Mouse (Mus musculus) liver, embryonic 16.5 days (tissue): ENCODE data around the gene Narfl. TPM values are rescaled to one million over a fixed set of nuclear protein-coding genes. Genes with fewer than 3 reads are reported as not detected.
"Not testable (repeated sequence)": the region's sequence is repeated elsewhere in the genome, so short reads cannot be mapped to it uniquely, and the experiment has no call there.

ENCODE experiments used
- ATAC-seq: fragments of 200-750 bp; cut with Nextera tagmentation; 2 replicates; pipeline ENCODE4 v1.8.0; 2017; ENCODE audit warnings: low read depth, mild to moderate bottlenecking, moderate number of reproducible peaks, moderate library complexity
- H3K27ac ChIP-seq: fragments of 300-500 bp; sonication (generic); 2 replicates; pipeline ENCODE4 v1.5.1; 2014; ENCODE audit warnings: mild to moderate bottlenecking, low read length
- H3K27me3 ChIP-seq: fragments of 300-500 bp; sonication (generic); 2 replicates; pipeline ENCODE4 v1.6.1; 2014; ENCODE audit warnings: low read depth, low read length, mixed read lengths; ENCODE audit not compliant: control insufficient read depth, insufficient read depth
- H3K36me3 ChIP-seq: fragments of 300-500 bp; sonication (generic); 2 replicates; pipeline ENCODE4 v1.6.1; 2014; ENCODE audit warnings: mild to moderate bottlenecking; ENCODE audit not compliant: control insufficient read depth, insufficient read depth
- H3K4me1 ChIP-seq: fragments of 300-500 bp; sonication (generic); 2 replicates; pipeline ENCODE4 v1.6.1; 2014; ENCODE audit warnings: low read depth, low read length, mixed read lengths; ENCODE audit not compliant: control insufficient read depth
- H3K4me2 ChIP-seq: fragments of 300-500 bp; sonication (generic); 2 replicates; pipeline ENCODE4 v1.6.1; 2014; ENCODE audit warnings: low read depth, low read length, mixed read lengths
- H3K4me3 ChIP-seq: fragments of 300-500 bp; sonication (generic); 2 replicates; pipeline ENCODE4 v1.5.1; 2014; ENCODE audit warnings: low read depth, mild to moderate bottlenecking, low read length
- H3K9ac ChIP-seq: fragments of 300-500 bp; sonication (generic); 2 replicates; pipeline ENCODE4 v1.6.1; 2014; ENCODE audit warnings: low read depth, low read length
- H3K9me3 ChIP-seq: fragments of 300-500 bp; sonication (generic); replicated peaks from 2 replicates; pipeline ENCODE4 v1.6.1; 2016; ENCODE audit warnings: low read length; ENCODE audit not compliant: control insufficient read depth
- WGBS: fragments of 180-500 bp; shearing (Covaris S2); extraction: QIAGEN DNeasy Blood & Tissue Kit; methylation state at CpG from one replicate; pipeline ENCODE4 v1.1.7; 2014; ENCODE audit not compliant: insufficient replicate concordance; 5-methylcytosine and 5-hydroxymethylcytosine counted together
- polyA plus RNA-seq: library from polyadenylated mRNA; unstranded; fragments of >200 nt; fragmentation: Nextera tagmentation; extraction: Ambion mirVana; gene quantifications from 2 replicates; pipeline ENCODE4 v1.2.1, GENCODE M21; 2015

Narfl gene
- polyA plus RNA-seq, 1 experiment from 2014 or later, result 13.8 TPM

GRCm38 (mm10) chr17:25807452-25807851, 33.9 kb downstream of the Narfl start:
- 29% methylated on average over 2 of the region's 2 CpGs for WGBS
- H3K27me3 ChIP-seq, result peaks cover 49% of the 10 kb centered on the region
- not testable (repeated sequence) for H3K36me3 ChIP-seq, H3K9me3 ChIP-seq, H3K27ac ChIP-seq, H3K9ac ChIP-seq, H3K4me1 ChIP-seq, H3K4me2 ChIP-seq, H3K4me3 ChIP-seq, ATAC-seq

- no peak overlapping the region for H3K9ac ChIP-seq
- H3K27ac ChIP-seq, result no peak overlapping the region
- peaks cover 9% of the 10 kb centered on the region for H3K4me1 ChIP-seq
- H3K9me3 ChIP-seq, result no peaks in the 10 kb centered on the region
- no peak for ATAC-seq
- WGBS, result 33% methylated on average over 5 of the region's 5 CpGs
- no peak overlapping the region for H3K4me3 ChIP-seq
- H3K4me2 ChIP-seq, result no peak overlapping the region
- no peaks in the 10 kb centered on the region for H3K36me3 ChIP-seq
- peaks cover 50% of the 10 kb centered on the region for H3K27me3 ChIP-seq
These were observed 34.5 kb downstream of the Narfl start for GRCm38 (mm10) chr17:25808028-25808427.

GRCm38 (mm10) chr17:25808789-25809605, 35.4 kb downstream of the Narfl start, which contains the start of gene Fbxl16:
Gene Fbxl16, plus strand, starts transcription at chr17:25809085.
- peak within 1 kb of the TSS; percentile 67 for H3K4me2 ChIP-seq
- H3K36me3 ChIP-seq, result no peaks in the 10 kb centered on the region
- no peak within 1 kb of the TSS for H3K27ac ChIP-seq
- peaks cover 55% of the 10 kb centered on the region for H3K27me3 ChIP-seq
- no peaks in the 10 kb centered on the region for H3K9me3 ChIP-seq
- under 1% methylated on average over 91 of the region's 100 CpGs for WGBS
- H3K9ac ChIP-seq, result peak within 1 kb of the TSS; percentile 8; the same call in 1 of the 2 replicates
- H3K4me3 ChIP-seq, result peak within 1 kb of the TSS; percentile 56
- peak; percentile 66; the same call in 1 of the 2 replicates for ATAC-seq
- peaks cover 9% of the 10 kb centered on the region for H3K4me1 ChIP-seq

- Histone ChIP-seq H3K4me1 (peaks cover 9% of the 10 kb centered on the region), H3K4me3 (peak overlapping the region; percentile 56), H3K36me3 (no peaks in the 10 kb centered on the region), H3K9ac (no peak overlapping the region), H3K9me3 (no peaks in the 10 kb centered on the region), H3K27ac (no peak overlapping the region), H3K27me3 (peaks cover 55% of the 10 kb centered on the region), H3K4me2 (peak overlapping the region; percentile 67)
- ATAC-seq, result no peak
- 10% methylated on average over 25 of the region's 25 CpGs for WGBS
These were observed 36.2 kb downstream of the Narfl start for GRCm38 (mm10) chr17:25809606-25810340.

- Histone ChIP-seq H3K27me3 (peaks cover 55% of the 10 kb centered on the region), H3K9ac (no peak overlapping the region), H3K4me1 (peaks cover 9% of the 10 kb centered on the region), H3K4me3 (no peak overlapping the region), H3K9me3 (no peaks in the 10 kb centered on the region), H3K36me3 (no peaks in the 10 kb centered on the region), H3K27ac (no peak overlapping the region), H3K4me2 (no peak overlapping the region)
- WGBS, result 63% methylated on average over 4 of the region's 4 CpGs
- ATAC-seq, result no peak
These were observed 37.3 kb downstream of the Narfl start for GRCm38 (mm10) chr17:25810890-25811289.

- Histone ChIP-seq H3K4me1 (peaks cover 9% of the 10 kb centered on the region), H3K36me3 (no peaks in the 10 kb centered on the region), H3K9me3 (no peaks in the 10 kb centered on the region), H3K27me3 (peaks cover 58% of the 10 kb centered on the region), H3K4me2 (no peak overlapping the region), H3K27ac (no peak overlapping the region), H3K4me3 (no peak overlapping the region), H3K9ac (no peak overlapping the region)
- 0 out of 2 replicates have a peak, but pooled peaks have one; percentile 13 for ATAC-seq
- 2% methylated on average over 20 of the region's 20 CpGs for WGBS
These were observed 39.9 kb downstream of the Narfl start for GRCm38 (mm10) chr17:25813471-25813870.

GRCm38 (mm10) chr17:25817662-25818061, 44.1 kb downstream of the Narfl start:
- H3K36me3 ChIP-seq, result no peaks in the 10 kb centered on the region
- H3K9me3 ChIP-seq, result no peaks in the 10 kb centered on the region
- peaks cover 5% of the 10 kb centered on the region for H3K4me1 ChIP-seq
- 64% methylated on average over 11 of the region's 11 CpGs for WGBS
- H3K27ac ChIP-seq, result no peak overlapping the region
- no peak overlapping the region for H3K4me3 ChIP-seq
- ATAC-seq, result no peak
- no peak overlapping the region for H3K4me2 ChIP-seq
- no peak overlapping the region for H3K9ac ChIP-seq
- peaks cover 45% of the 10 kb centered on the region for H3K27me3 ChIP-seq

- Histone ChIP-seq H3K9ac (no peak overlapping the region), H3K4me1 (peaks cover 12% of the 10 kb centered on the region), H3K9me3 (no peaks in the 10 kb centered on the region), H3K36me3 (no peaks in the 10 kb centered on the region), H3K27me3 (peaks cover 35% of the 10 kb centered on the region), H3K4me3 (no peak overlapping the region), H3K27ac (no peak overlapping the region), H3K4me2 (peak overlapping the region; percentile 30; the same call in 1 of the 2 replicates)
- peak; percentile 60 for ATAC-seq
- WGBS, result 7% methylated on average over 42 of the region's 46 CpGs
These were observed 45.5 kb downstream of the Narfl start for GRCm38 (mm10) chr17:25818851-25819780.
